Mouse (Mus musculus) adrenal gland, postnatal 14 days (tissue): ENCODE results near the gene Ergic1. TPM values are rescaled to one million over a fixed set of nuclear protein-coding genes. Genes with fewer than 3 reads are reported as not detected.

Experiments used
- DNase-seq: peaks from one replicate; pipeline ENCODE4 v3.0.0; 2021; ENCODE audit warnings: mixed read lengths
- total RNA-seq: library from RNA; stranded (reverse); gene quantifications from 2 replicates; pipeline ENCODE4 v1.2.3, GENCODE M21; 2021

The Ergic1 gene
- total RNA-seq, 1 experiment from 2014 or later: 143 TPM

DNA sequence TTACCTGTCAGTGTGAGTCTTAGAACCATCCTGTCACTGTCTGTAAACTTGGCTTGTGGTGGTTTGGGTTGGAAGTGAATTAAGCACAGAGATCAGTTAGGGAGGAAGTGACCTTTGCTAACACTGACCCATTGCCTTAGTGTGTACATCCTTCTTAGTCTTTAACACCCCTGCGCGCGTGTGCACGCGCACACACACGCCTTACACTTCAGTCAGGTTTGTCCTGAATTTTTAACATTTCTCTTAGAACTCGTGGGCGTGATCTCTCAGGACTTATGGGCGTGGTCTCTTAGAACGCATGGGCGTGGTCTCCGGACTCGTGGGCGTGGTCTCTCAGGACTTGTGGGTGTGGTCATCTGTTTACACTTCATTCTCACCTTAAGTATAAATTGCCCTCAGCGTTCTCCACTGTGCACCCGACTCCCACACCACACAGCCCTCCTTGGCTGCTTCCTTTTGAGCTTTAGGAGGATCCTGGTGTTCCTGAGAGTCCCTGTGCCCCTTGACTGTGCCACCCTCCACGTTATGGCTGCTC lies 39.7 kb downstream of the Ergic1 start:
- no peak for DNase-seq

DNA sequence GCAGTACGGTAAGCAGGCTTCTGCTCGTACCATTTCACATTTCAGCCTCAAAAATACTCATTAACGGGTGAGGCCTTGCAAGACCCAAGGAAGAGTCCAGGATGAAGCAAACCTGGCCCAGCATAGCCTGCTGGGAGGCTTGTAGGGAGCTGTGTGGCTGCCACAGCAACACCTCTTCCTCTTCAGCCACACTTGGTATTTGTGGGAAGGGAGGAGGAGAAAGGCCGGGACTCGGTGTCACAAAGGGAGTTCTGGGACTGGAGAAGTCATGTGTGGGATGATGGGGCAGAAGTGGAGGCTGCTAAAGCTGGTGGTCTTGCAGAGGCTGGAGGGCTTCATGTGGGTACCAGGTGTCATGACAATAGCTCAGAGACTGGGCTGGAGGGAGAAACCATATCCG lies 40.2 kb downstream of the Ergic1 start:
- DNase-seq: no peak

DNA sequence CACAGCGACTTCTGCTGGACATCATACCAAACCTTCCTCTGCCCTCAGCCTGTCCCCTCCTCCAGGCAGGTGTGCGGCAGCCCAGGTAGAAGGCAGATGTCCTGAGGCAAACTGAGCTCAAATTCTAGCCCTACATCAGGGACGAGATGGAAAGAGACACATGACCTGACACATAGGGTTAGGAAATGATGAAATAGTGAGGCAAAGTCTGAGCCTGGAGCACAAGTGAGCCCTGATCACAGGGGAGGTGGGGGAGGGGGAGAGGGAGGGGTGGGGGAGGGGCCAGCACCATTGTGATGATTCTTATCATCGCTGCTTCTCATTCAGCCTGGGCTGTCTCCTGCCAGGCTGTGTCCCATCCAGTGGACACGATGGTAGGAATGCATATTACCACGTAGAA lies 40.6 kb downstream of the Ergic1 start:
- DNase-seq: no peak

DNA sequence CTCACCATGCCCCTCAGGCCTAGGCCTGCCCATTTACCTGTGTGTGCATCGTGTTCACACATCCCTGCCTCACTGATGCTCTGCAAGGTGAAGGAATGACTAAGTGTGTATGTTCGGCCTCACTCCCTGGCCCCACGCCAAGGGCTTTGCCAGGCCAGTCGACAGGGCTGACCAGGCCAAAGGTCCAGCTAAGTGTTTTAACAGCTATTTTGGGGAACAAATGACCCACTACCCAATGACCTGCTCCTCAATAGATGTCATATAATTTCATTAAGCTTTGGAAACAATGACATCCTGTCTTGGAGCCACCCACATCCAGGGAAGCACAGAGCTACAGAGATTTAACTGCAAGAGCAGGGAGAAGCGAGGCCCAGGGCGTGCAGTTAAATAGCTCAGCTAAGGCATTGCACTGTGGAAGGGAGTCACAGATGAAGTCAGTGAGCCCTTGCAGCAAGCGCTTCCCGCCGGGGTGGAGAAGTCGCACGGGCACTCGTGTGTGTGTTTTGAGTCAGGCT lies 41.1 kb downstream of the Ergic1 start:
- DNase-seq: peak; percentile 78

DNA sequence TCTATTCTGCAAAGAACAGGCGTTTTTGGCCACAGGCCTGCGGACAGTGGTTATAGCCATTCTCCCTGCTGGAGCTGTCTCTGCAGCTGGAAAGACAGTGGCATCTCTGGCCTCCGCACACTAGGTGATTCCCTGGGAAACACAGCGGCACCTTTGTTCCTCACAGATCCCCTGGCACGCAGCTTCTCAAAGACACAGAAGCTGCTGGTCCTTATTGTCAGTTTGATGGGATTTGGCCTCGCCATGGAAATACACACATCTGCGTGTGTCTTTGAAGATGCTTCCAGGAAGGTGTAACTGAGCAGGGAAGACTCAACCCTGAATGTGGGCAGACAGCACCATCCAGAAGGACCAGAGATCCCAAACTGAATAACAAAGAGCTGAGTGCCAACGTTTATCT lies 42.0 kb downstream of the Ergic1 start:
- no peak for DNase-seq

DNA sequence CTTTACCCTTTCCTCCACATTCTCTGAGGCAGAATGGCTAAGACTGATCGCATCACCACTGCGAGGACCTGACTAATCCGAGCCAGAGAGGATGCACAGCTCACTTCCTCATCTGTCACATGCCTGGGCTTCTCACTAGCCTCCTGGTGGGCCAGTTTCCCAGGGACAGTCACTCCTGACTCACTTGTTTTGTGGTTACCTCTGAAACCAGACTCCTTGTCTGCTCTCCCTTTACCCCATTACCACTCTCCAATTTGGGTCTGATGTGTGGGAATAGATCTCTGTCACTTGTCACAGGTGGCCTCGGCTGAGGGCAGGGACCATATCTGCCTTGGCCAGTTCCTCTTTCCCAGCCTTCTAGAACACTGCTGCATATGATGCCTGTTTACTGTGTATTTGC lies 44.3 kb downstream of the Ergic1 start:
- peak; percentile 46 for DNase-seq

DNA sequence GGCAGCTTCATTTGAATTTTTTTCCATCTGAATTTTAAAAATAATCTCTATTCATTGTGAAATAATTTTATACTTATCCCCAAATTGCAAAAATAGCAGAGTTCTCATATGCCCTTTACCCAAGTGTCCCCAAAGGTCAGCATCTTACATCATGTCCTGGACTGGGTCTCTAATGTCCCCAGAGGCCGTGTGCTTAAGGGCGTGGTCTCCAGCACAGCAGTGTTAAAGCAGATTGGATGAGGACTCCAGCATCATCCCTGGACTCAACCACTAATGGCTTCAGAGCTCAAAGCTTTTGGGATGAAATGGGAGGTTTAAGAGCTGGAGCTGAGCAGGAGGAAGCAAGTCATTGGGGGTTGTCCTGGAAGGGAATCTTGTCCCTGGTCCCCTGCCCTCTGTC lies 45.2 kb downstream of the Ergic1 start:
- DNase-seq: no peak

DNA sequence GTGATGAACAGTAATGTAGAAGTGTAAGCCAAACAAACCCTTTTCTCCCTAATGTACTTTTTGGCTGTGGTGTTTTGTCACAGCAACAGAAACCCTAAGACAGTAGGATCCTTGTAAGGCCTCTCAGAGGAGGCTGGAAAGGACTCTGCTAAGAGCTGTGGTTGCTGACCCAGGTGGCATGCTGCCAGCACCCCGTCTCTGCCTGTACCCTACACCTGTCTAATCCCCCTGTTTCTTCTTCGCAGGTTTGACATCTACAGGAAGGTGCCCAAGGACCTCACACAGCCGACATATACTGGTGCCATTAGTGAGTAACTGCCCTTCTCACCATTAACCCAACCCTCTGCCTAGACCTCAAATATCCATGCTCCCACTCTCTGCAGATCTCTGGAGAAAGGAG lies 47.1 kb downstream of the Ergic1 start:
- DNase-seq: no peak

DNA sequence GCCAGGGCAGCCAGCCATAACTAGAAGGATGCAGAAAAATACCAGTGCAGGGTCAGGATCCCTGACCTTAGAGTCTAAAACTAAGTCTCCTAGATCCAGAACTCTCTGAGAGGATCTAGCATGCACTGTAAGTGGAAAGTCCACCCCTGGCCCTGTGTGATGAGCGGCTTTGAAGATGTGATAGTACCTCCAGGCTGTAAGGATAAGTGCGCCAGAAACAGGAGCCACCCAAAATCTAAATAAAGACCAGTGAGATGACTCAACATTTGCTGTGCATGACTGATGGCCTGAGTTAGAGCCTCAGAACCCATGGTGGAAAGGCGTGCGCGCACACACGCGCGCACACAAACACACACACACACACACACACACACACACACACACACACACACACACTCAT lies 47.6 kb downstream of the Ergic1 start:
- no peak for DNase-seq

DNA sequence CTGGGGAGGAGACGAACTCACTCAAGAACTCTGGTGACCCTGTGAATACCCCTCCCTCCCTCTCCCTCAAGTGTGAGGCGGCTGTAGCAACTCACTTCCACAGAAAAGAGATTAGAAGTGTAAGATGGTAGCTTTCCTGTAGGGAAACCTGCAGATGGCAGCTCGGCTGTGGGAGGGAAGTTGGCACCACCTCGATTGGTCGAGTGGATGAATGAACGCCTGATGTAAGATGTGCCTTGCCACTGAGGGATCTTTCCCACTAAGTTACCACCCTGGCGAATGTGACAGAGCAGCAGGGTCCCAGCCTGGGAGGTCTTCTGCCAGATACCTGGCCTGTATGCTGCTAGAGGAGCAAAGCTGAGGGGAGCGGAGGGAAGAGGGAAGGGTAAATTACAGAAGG lies 48.5 kb downstream of the Ergic1 start:
- DNase-seq: no peak

DNA sequence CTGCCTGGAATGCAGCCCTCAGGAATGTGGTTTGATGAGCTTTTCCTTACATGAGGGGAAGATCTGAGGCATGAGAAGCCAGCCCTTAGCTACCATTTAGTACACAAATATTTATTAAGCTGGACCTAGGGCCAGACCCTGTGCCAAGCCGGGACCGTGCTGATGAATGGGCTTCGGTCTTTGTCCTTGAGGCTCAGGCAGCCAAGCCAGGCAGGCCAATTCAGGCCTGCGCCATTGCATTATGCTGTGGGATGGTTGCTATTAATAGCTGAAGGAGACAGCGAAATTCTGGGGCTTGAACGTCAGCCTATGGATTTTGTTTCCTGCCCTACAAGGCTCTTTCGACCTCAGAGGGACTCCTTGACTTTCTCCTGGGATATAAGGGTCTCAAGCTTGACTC lies 50.0 kb downstream of the Ergic1 start:
- peak; percentile 82 for DNase-seq

DNA sequence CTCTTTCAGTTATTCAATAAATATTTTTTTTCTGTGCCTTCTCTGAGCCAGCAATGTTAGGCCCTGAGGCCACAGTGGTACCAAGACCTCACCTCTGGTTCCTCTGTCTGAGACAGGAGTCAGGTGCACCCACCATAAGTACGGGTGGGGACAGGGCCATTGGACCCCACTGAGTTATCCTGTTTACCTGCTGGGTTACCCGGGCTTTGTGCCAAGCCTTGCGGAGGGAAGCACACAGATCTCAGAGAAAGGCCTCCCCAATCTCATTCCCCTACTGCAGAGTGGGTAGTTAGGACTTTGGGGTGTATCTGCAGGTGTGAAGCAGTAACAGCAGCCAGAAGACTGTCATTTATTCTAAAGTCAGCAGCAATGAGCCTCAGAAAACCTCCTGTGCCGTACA lies 50.6 kb downstream of the Ergic1 start:
- DNase-seq: no peak

DNA sequence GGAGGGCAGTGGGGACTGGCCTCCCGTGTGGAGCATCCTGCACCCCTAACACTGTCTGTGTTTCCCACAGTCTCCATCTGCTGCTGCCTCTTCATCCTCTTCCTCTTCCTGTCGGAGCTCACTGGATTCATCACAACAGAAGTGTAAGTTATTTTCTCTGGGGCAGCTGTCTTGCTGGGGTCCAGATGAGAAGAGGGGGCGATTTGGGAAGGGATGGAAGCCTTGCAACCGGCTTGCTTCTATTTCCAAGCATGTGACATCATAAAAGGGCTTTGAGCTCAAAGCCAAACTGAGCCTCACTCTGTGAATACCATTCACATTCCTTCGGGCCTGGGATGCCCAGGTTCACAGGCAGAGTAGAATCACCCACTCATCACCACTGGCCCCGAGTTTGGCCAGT lies 53.0 kb downstream of the Ergic1 start:
- no peak for DNase-seq

DNA sequence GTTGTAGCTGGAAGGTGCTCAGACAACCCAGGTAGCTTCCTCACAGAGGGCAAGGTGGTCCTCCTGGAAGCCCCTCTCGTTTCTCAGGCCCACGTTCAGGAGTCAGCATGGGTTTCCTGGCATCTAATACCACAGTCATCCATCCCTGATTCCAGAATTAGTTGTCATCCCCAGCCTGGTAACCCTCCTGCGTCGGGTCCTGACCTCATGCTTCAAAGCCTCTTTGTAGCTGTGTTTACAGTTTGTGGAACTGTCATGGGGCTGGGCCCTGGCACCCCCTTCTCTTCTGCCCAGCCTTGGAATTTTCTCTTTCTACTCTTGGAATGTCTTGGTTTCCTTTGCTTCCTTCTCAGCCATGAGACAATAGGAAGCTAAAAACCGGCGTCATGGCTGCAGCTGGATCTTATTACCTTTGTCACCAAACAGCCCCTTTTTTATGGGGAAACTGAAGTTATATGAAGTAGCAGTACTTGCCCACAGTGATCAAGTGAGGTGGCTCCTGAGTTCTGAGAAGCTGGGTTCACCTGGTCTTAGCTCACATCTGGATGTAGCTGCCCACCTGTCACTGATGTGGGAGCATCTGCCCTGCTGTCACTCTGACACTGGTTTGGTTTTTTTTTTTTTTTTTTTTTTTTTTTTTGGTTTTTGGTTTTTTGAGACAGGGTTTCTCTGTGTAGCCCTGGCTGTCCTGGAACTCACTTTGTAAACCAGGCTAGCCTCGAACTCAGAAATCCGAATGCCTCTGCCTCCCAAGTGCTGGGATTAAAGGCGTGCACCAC lies 53.6 kb downstream of the Ergic1 start:
- DNase-seq: no peak

DNA sequence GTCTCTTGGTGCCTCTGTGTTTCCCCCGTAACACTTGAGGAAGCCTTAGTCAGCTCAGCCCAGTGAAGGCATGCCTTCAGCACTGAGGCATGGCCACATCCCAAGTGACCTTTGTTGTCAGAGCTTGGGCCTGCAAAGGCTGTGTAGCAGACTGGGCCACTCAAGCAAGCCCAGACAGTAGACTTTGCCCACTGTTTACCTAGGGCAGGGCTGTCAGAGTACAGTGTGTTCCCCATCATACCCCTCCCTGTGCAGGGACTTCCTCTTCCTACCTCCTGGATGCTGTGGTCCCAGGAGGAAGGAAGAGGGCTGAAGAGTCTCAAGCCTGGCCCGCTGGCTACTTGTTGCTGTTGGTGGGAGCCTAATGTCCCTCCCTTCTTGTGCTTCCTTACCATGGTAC lies 55.4 kb downstream of the Ergic1 start:
- DNase-seq: peak; percentile 17

DNA sequence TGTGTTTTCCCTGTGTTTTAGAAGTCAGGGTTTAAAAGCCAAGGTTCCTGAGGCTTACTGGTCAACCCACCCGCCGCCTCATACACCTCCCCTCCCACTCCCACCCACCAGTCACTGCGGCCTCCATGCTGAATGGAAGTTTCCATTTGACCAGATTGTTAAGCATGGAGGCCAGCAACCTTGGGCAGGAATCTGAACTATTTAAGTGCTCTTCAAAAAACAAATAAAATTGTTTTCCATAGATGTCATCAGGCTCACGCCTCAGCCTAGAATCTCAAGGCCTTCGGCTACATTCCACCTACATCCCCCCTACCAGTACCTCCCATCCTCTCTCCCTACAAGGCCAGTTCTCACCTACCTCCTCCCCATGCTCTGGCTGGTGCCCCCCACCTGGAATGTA lies 57.2 kb downstream of the Ergic1 start:
- DNase-seq: no peak

DNA sequence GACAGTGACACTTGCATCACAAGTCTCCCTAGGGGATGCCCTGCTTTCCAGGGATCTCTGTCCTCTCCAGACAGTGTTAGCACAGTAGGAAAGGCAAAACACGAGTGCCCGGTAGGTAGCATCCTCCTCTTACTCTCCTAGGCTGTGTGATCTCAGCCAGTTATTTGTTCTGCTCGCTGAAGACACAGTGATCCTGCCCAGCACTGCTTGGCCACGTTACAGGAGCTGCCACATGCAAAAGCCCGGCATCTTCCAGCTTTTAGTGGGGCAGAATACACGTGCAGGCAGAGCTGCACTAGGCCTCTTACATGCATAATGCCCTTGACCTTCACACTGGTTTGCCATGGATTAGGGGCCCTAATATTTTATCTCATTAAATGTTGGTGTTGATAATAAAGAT lies 58.3 kb downstream of the Ergic1 start:
- no peak for DNase-seq

DNA sequence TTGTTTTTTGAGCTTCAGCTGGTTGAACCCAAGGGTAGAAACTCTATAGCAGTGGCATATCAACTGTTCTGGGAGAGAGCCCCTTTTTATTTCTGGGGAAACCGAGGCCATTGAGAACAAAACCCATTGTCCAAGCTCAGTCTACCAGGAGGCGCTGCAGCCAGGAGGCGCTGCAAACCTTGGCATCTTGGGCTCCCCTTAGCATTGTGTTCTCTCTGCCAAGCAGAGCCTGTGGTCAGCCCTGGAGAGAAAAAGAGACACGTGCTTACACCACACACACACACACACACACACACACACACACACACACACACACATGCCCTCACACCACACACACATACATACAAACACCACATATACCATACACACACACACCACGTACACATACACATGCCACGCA lies 59.0 kb downstream of the Ergic1 start:
- DNase-seq: no peak

DNA sequence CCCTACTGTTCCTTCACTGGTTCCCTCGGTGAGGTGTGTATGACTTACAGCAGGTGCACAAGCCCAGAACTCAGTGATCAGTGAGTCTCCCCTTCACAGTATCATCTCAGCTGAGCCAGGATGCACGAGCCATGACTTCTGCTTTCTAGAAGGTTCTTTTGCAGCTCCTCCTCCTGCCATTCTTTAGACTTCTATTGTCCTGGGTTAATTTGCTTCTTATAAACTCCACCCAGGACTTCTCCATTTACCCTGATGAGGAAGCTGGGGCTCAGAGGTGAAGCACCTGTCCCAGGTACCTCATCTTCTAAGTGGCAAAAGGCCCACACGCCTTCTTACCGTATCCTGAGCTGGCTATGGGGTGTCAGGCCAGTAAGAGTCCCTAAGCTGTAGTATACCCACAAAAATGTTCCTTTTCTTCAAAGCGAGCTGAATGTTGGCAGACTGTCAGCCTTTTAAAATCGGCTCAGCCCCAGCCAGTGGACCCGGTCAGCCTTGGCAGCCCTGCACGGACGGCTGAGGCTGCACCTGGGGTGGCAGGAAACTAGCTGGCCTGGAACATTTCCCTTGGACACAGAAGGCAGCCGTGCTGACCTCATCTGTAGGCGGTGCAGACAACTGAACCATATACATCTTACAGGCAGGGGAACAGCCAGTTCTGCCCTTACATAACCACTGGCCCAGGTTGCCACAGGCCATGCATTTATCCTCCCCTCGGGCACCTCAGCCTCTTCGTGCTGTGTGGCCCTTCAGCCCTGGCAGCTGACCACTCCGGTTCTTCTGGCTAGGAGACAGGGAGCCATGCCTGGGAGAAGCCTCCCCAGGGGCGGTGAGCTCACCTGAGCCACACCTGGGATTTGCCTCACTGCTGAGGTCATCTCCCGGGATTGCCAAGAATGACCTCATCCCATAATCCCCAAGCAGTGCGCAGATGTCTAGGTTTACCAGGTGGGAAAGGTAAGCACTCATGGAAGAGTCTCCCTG lies 59.8 kb downstream of the Ergic1 start:
- peak; percentile 82 for DNase-seq

DNA sequence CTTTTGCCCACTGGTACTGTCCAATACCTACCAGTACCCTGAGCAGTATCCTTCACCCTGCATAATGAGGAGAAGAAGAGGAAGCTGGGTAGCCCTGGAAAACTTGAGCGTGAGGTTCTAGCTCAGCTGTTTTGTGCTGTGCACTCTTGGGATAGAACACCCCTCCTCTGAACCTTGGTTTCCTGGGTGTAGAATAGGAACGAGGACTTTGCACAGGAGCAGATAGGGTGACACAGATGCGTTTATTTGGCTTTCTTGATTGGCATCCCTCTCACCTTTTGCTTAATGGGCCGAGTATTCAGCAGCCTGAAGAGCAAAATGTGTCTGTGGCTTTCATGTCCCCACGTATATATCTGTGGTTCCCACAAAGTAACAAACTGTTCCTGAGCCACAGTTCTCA lies 60.6 kb downstream of the Ergic1 start:
- DNase-seq: no peak

DNA sequence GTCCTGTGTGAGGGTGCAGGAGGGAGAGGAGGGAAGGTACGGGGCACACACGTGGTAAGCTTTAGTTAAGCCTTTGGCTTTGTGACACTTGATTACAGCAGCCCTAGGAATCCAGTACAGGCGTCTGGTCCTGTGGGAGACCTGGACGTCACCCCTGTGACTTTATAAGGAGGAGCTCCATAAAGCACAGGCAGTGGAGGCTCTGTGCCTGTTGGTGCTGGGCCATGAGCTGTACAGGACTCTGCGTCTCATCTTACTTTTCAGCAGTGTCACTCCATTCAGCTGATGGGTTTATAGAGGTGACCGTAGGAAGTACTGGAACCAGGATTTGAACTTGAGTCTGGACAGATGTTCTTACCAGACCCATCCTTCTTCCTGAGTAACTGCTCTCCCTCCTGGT lies 62.7 kb downstream of the Ergic1 start:
- DNase-seq: no peak

DNA sequence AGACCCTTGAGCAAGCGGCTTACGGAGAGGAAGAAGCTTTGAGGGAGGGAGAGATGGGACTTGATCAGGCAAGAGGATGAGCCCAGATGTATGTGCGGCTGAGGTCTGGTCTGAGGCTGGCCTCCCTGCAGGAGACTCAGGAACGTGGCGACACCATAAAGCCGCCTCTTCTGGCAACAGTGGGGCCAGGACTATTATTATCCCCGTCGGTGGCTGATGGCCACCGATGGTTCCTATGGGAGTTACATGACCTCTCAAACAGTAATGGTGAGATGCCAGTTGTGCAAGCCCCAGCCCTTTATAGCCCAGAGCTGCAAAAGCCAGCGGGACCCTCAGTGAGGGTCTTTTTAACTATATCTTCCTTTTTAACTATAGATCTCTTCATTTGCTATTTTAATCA lies 63.7 kb downstream of the Ergic1 start:
- peak; percentile 61 for DNase-seq

DNA sequence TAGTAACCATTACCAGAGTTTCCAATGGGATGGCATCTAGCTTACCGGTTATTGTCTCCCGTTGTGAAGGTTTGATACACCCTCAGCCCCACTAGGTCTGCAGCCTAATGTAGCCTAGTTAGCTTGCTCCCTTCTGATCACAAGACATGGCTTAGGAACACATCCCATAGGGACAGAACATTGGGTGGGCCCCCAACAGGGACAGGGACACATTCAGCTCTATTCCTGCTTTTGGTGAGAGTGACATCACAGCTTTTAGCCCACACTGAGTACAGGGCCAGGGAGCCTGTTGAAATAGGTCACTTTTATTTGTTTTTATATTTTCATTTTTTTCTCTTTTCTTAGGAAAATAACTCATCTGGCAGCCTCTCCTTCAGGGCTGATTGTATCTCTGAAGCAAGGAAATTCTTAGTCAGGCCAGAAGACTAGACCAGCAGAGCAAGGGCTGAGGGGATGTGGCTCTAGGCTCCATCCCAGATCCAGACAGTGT lies 64.3 kb downstream of the Ergic1 start:
- no peak for DNase-seq
